Mouse (Mus musculus) A20 (cell line): Measurements from ENCODE around the gene Wls.

Experiments
- DNase-seq: peaks from one replicate; pipeline ENCODE4 v3.0.0-alpha.2; 2011; ENCODE audit warnings: low read depth, low spot score

Gene Wls

DNA sequence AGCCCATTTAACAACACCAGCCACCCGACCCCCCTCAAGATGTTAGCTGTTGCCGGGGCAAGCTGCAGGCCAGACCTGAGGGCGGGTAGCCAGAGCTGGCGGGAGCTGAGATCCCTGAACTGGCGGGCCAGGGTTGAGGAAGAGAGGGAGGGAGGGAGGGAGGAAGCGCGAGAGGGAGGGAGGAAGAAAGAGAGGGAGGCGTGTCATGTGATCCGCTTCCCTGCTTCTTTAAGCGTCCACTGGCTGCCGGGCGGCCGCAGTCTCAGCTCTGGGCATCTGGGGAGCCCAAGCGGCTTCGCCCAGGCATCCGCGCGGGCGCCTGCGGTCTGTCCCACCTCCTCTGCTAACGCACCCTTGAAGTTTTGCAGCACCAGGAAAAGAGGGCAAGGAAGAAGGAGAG lies at the start of gene Wls:
Gene Wls (plus strand): TSS at position 192 of the 400 bp plus-strand sequence.
- DNase-seq: no peak

GRCm38 (mm10) chr3:159789781-159790180 lies 49.7 kb upstream of the Wls start:
- DNase-seq: no peak

GRCm38 (mm10) chr3:159831535-159831934 lies 7.9 kb upstream of the Wls start:
- no peak for DNase-seq

- DNase-seq: no peak
These were observed 737 bp downstream of the Wls start for GRCm38 (mm10) chr3:159840002-159840816.

DNA sequence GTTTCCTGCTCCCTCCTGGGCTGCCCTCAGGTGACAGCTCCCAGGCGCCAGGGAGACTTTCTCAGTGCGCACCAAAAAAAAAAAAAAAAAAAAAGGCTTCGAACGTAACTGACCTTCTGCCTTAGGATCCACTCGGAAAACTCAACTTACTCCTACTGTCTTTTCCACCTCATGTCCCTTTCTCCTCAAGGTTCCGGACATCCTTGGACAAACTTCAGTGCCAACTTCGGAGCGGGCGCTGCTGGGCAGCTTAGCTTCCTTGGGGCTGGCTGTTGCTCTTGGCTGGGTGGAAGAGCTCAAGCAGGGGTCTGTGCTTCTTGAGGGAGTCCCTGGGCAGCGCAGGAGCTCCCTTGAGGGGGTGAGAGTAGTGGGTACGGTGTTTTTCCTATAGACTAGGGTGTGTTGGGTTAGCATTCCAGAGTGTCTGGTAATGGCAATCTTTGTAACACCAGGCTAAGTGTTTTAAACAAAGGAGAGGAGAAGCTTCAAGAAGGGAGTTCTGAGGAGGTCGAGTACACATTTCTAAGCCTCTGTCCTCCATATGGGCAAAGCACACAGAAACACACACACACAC lies 1.4 kb downstream of the Wls start:
- DNase-seq: no peak

- DNase-seq: no peak
These were observed 2.0 kb downstream of the Wls start for GRCm38 (mm10) chr3:159841458-159841857.

GRCm38 (mm10) chr3:159843135-159843534 lies 3.7 kb downstream of the Wls start:
- no peak for DNase-seq

- no peak for DNase-seq
These were observed 8.0 kb downstream of the Wls start for GRCm38 (mm10) chr3:159847410-159848016.

GRCm38 (mm10) chr3:159848156-159848555 lies 8.7 kb downstream of the Wls start:
- DNase-seq: no peak

DNA sequence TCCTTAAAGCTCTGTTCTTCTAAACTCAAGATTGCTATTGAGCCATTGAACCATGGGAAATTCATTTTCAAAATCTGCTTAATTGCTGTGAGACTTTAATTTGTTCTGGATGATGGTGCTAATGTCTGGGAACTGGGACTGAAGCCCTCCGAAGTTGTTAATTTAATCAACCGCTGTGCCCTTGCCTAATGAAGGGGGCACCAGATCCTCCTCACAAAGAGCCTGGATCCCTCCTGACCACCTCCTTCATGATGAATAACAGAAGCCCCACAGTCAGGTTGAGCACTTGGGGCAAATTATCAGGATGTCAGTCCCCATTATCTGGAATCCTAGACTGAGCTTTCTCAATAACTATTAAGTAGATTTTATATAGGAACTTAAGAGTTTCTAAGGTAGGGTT lies 12.0 kb downstream of the Wls start:
- DNase-seq: no peak

- DNase-seq: no peak
These were observed 12.5 kb downstream of the Wls start for GRCm38 (mm10) chr3:159851980-159852379.

DNA sequence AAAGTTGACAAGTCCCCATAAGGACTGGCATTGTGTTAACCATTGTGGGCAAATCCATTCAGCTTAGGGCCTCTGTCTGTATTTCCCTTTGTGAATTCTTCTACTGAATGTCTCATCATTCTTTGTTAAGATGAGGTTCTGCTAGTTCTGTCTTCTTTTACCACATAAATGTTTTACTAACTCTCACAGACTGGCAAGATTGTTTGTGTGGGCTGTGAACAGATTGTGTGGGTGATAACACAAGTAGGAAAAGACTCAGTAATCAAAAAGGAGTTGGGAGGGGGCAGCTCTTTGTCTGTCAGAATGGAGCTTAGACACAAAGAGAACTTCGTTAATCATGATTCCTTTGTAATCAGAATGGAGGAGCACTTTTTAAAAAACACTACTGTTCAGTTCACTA lies 17.6 kb downstream of the Wls start:
- DNase-seq: no peak

DNA sequence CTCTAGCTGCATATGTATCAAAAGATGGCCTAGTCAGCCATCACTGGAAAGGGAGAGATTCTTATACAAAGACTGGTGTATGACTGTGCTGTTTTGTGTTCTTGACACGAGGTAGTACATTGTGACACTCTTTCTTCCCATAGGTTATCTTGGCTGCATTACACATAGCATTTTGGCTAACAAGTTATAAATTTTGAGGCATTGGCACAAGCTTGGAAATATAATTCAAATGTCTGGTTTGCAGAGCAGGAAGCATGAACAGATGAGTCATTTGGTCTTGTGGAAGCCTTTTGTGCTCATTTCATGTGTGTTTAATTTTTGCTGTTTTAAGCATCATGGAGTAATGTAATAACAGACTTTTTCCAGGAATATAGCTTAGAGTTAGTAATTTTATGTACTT lies 26.2 kb downstream of the Wls start:
- no peak for DNase-seq

GRCm38 (mm10) chr3:159878983-159879382 lies 39.5 kb downstream of the Wls start:
- DNase-seq: no peak

GRCm38 (mm10) chr3:159883325-159883724 lies 43.9 kb downstream of the Wls start:
- no peak for DNase-seq

DNA sequence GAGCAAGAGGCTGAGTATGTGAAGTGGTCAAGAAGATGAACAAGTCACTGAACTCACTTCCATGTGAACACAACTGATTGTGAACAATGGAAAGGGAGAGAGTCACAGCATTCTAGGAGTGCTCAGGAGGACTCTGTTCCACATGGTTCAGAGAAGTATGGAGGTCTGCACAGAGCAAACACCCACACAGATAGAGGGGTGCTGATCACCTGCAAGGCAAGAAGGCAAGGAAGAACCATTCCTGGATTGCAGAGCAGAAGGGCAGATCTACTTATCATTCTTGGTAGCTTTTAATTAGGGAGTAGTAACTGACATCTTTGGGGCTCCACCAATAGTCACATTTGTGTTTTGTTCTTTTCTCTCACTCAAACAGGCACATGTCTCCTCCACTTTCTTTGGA lies 45.3 kb downstream of the Wls start:
- no peak for DNase-seq

GRCm38 (mm10) chr3:159885271-159885670 lies 45.8 kb downstream of the Wls start:
- no peak for DNase-seq

DNA sequence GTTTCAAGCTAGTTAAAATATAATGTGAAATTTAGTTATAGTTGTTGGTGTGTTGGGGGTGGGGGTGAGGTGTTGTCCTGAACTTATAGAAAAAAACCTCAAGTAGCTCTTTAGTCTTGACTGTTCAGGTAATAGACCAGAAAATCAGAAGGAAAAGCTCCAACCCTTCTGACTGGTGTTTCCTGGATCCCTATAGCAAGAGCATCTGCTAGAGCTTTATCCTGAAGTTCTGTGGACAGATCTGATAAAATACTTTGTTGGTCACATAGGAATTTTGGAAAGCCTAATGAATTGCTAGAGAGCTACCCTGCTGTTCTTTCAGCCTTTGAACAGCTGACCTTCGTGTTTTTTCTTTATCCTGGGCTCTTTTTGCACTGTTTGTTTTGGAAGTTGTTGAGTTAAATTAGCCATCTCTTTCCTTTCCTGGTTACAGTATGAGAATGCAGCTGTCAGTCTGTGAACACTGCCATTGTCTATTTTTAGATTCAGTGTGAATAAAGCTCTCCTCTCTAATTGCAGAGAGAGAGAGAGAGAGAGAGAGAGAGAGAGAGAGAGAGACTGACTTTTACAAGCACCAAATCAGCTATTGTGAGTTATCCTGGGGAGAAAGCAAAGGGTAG lies 46.4 kb downstream of the Wls start:
- no peak for DNase-seq

GRCm38 (mm10) chr3:159890176-159891056 lies 50.9 kb downstream of the Wls start:
- DNase-seq: no peak

DNA sequence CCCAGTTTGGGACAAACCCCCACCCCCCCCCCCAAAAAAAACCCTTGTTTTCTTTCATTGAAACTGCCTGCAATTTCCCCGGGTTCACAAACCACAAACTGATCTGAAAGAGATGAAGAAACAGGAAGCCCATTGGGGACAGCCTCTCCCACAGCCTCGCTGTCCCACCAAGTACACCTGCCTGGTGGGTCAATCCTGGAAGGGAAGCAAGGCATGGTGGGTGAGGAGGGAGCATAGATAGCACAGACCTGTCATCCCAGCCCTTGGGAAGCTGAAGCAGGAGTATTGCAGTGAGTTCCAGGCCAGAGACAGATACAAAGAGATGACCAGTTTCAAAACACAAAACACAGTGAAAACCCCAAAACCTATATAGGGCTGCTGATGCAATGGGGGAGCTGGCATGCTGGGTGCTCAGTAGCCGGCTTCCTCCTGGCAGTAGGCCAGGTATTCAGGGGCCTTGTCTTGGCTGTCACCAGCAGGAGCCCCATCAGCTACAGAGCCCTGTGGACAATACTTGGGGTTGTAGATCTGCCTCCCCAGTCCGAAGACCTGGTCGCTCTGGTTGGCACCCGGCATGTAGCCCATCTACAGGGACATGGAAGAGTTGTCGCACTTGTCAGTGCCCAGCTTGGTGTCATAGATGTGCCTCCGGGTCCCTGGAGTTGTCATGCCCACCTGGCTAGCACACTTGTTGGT lies 51.7 kb downstream of the Wls start:
- no peak for DNase-seq

GRCm38 (mm10) chr3:159907329-159907728 lies 67.9 kb downstream of the Wls start:
- no peak for DNase-seq
